Mouse (Mus musculus): ENCODE measurements around the gene Hmg20a.

DNA sequence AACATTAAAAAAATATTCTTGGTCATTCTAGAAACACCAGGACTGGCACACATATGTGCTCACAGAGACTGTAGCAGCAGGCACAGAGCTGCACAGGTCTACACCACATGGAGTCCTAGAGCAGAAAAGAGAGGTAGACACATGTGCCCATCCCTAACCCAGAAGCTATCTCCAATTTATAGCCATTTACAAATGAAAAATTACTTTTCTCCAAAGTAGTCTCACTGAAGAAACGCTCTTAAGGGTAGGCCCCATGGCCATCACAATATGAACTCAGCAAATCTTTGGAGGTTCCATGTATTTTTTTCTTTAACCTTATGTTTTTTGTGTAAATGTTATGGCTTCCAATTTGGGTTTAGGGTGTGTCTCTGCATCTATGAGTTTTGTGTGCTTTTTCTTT is 1.8 kb downstream of the Hmg20a start:
- TF ChIP-seq CTCF (IDR thresholded peaks at IDR 0.05; ENCODE audit: low read depth, low read length) (no peak), GATA1 (IDR thresholded peaks at IDR 0.05; ENCODE audit: borderline replicate concordance, low read length) (no peak)
